Mouse (Mus musculus) left cerebral cortex, postnatal 36 days (tissue): ENCODE data around the gene C2cd6. TPM values are rescaled to one million over a fixed set of nuclear protein-coding genes. Genes with fewer than 3 reads are reported as not detected.
A peak's percentile ranks its signal among the peaks of the same experiment; 100 is the strongest.

Experiments used
- DNase-seq, 2 experiments: peaks; one replicate each; pipeline ENCODE4 v3.0.0; 2021 to 2022; ENCODE audit warnings: low spot score in 2 of 2, mixed read lengths in 1 of 2
- intact Hi-C: fragments of 180-260 bp; cut with DNase I; formaldehyde crosslinking; loops from one replicate; pipeline ENCODE4 v1.15.1; 2025
- total RNA-seq, 2 experiments: library from RNA; stranded (reverse); gene quantifications; 2 replicates each; pipeline ENCODE4 v1.2.3; 2021

C2cd6 gene
- total RNA-seq, result not detected

GRCm38 (mm10) chr1:59094705-59095104 is at the start of gene C2cd6:
TSS of gene C2cd6 (minus strand) at chr1:59094900.
- intact Hi-C loops, result no loop called here
- no peak for DNase-seq

GRCm38 (mm10) chr1:59142809-59143208 is 48.1 kb upstream of the C2cd6 start:
- intact Hi-C loops, result loop anchor here (10.0 kb wide), 2 partner anchors 138 to 368 kb away; no protein-coding TSS in a partner anchor
- no peak for DNase-seq

GRCm38 (mm10) chr1:59134419-59134818 is 39.7 kb upstream of the C2cd6 start:
- DNase-seq, result no peak
- intact Hi-C loops, result no loop called here

- intact Hi-C loops, result no loop called here
These were observed 34.2 kb upstream of the C2cd6 start for GRCm38 (mm10) chr1:59128879-59129278.

GRCm38 (mm10) chr1:59125558-59125957 is 30.9 kb upstream of the C2cd6 start:
- no peak for DNase-seq
- intact Hi-C loops, result no loop called here

More at GRCm38 (mm10) chr1:59128879-59129278, 34.2 kb upstream of the C2cd6 start:
- DNase-seq, result no peak

- intact Hi-C loops, result no loop called here
- DNase-seq, result peak; percentile 94
These were observed 25.2 kb upstream of the C2cd6 start, which contains the start of gene Tmem237 for GRCm38 (mm10) chr1:59119720-59120457. TSS of gene Tmem237 (minus strand) at chr1:59120408.

- intact Hi-C loops, result no loop called here
- no peak for DNase-seq
These were observed 15.8 kb upstream of the C2cd6 start for GRCm38 (mm10) chr1:59110524-59110923.

- intact Hi-C loops, result no loop called here
- DNase-seq, result no peak
These were observed 7.4 kb upstream of the C2cd6 start for GRCm38 (mm10) chr1:59102071-59102470.

GRCm38 (mm10) chr1:59101020-59101419 is 6.3 kb upstream of the C2cd6 start:
- DNase-seq, result no peak
- intact Hi-C loops, result no loop called here

GRCm38 (mm10) chr1:59070867-59071266 is 23.8 kb downstream of the C2cd6 start:
- no peak for DNase-seq
- intact Hi-C loops, result no loop called here

GRCm38 (mm10) chr1:59067976-59068375 is 26.7 kb downstream of the C2cd6 start:
- intact Hi-C loops, result no loop called here
- DNase-seq, result peak in 1 of 2 experiments; percentile 6

- intact Hi-C loops, result no loop called here
- no peak for DNase-seq
These were observed 31.0 kb downstream of the C2cd6 start for GRCm38 (mm10) chr1:59063697-59064096.

GRCm38 (mm10) chr1:59056955-59057354 is 37.7 kb downstream of the C2cd6 start:
- no peak for DNase-seq
- intact Hi-C loops, result no loop called here

- intact Hi-C loops, result no loop called here
- DNase-seq, result no peak
These were observed 43.4 kb downstream of the C2cd6 start for GRCm38 (mm10) chr1:59051306-59051705.

GRCm38 (mm10) chr1:59037723-59038122 is 57.0 kb downstream of the C2cd6 start:
- intact Hi-C loops, result no loop called here

GRCm38 (mm10) chr1:59021556-59021955 is 73.1 kb downstream of the C2cd6 start:
- intact Hi-C loops, result no loop called here

More at GRCm38 (mm10) chr1:59037723-59038122, 57.0 kb downstream of the C2cd6 start:
- no peak for DNase-seq

GRCm38 (mm10) chr1:59009250-59009649 is 85.5 kb downstream of the C2cd6 start:
- DNase-seq, result no peak

More at GRCm38 (mm10) chr1:59021556-59021955, 73.1 kb downstream of the C2cd6 start:
- DNase-seq, result no peak

More at GRCm38 (mm10) chr1:59009250-59009649, 85.5 kb downstream of the C2cd6 start:
- intact Hi-C loops, result loop anchor here (10.0 kb wide), 1 partner anchor 136 kb away; no protein-coding TSS in a partner anchor
